Mouse (Mus musculus): ENCODE data around the gene Lilr4b. TPM values are rescaled to one million over a fixed set of nuclear protein-coding genes. Genes with fewer than 3 reads are reported as not detected.
"Not testable (repeated sequence)": the region's sequence is repeated elsewhere in the genome, so short reads cannot be mapped to it uniquely, and the experiment has no call there.

The Lilr4b gene
- polyA plus RNA-seq (2015; fragmentation: Nextera tagmentation; extraction: Ambion mirVana): 0.11 TPM in 1 of 2 replicates, not detected in the other

- H3K27ac ChIP-seq: not testable (repeated sequence)
These were observed at the start of gene Lilr4b, which contains the start of gene Gm49339 for GRCm38 (mm10) chr10:51480397-51480796. TSS of gene Lilr4b (plus strand) at chr10:51480632. TSS of gene Gm49339 (plus strand) at chr10:51480612.

GRCm38 (mm10) chr10:51432940-51433339 is 47.5 kb upstream of the Lilr4b start:
- ATAC-seq: no peak
- no peaks in the 10 kb centered on the region for H3K27me3 ChIP-seq
- H3K9me3 ChIP-seq (replicated peaks): no peaks in the 10 kb centered on the region
- no peak overlapping the region for H3K9ac ChIP-seq
- H3K4me3 ChIP-seq: no peak overlapping the region
- no peaks in the 10 kb centered on the region for H3K4me1 ChIP-seq
- H3K4me2 ChIP-seq: no peak overlapping the region
- H3K27ac ChIP-seq: no peak overlapping the region
- no peaks in the 10 kb centered on the region for H3K36me3 ChIP-seq (ENCODE audit: poor library complexity, severe bottlenecking)

More at GRCm38 (mm10) chr10:51480397-51480796, at the start of gene Lilr4b, which contains the start of gene Gm49339:
- H3K36me3 ChIP-seq (ENCODE audit: poor library complexity, severe bottlenecking); ATAC-seq; H3K9me3 ChIP-seq (replicated peaks); H3K27me3 ChIP-seq; H3K4me3 ChIP-seq; H3K4me1 ChIP-seq; H3K4me2 ChIP-seq; H3K9ac ChIP-seq: not testable (repeated sequence)
- WGBS: 92% methylated on average over 1 of the region's 3 CpGs

GRCm38 (mm10) chr10:51435684-51436083 is 44.7 kb upstream of the Lilr4b start:
- Histone ChIP-seq H3K9me3 (replicated peaks) (no peaks in the 10 kb centered on the region), H3K4me1 (no peaks in the 10 kb centered on the region), H3K4me2 (no peak overlapping the region), H3K27ac (no peak overlapping the region), H3K4me3 (no peak overlapping the region), H3K9ac (no peak overlapping the region), H3K27me3 (no peaks in the 10 kb centered on the region), H3K36me3 (ENCODE audit: poor library complexity, severe bottlenecking) (no peaks in the 10 kb centered on the region)
- WGBS: 86% methylated on average over 3 of the region's 3 CpGs
- ATAC-seq: no peak

DNA sequence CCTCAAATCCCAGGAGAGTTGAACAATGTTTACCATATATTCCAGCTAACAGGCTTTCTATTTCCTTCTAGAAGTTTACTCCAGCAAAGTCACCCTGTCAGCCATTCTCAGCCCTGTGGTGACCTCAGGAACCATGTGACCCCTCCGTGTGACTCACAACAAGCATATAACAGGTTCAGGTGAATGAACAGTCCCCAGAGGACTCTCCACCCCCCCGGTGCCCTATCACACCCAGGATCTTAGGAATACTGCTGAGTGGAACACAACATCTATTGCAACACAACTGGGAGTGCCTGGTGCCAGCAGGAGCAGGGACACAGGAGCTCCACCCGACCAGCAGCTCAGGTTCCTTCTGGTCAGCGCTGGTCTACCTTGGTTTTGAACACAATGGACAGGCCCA is 28.8 kb upstream of the Lilr4b start:
- Histone ChIP-seq H3K9ac (no peak overlapping the region), H3K9me3 (replicated peaks) (no peaks in the 10 kb centered on the region), H3K27me3 (no peaks in the 10 kb centered on the region), H3K4me1 (no peaks in the 10 kb centered on the region), H3K36me3 (ENCODE audit: poor library complexity, severe bottlenecking) (no peaks in the 10 kb centered on the region), H3K4me2 (no peak overlapping the region), H3K4me3 (no peak overlapping the region), H3K27ac (no peak overlapping the region)
- WGBS: 86% methylated on average over 4 of the region's 4 CpGs
- ATAC-seq: no peak

DNA sequence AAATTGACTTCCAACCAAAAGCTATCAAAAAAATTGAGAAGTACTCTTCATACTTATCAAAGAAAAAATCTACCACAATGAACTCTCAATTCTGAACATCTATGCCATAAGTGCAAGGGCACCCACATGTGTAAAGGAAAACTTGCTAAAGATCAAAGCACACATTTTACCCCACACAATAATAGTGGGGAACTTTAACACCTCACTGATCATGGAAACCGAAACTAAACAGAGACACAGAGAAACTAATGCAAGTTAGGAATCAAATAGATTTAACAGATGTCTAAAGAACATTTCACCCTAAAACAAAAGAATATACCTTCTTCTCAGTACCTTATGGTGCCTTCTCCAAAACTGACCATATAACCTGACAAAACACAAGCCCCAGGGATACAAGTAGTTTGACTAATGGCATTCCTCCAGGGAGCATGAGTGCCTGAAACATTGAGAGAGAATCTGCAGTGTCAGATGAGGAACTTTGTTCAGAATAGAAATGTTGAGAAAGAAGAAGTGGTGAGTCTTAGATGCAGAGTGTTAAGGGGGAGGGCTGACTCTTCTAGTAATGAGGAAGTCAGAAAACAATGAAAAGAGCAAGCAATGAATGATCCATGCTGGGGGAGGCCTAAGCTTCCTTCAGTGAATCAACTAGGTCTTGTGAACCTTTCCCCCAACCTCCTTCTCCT is 26.7 kb upstream of the Lilr4b start:
- Histone ChIP-seq H3K27ac (no peak overlapping the region), H3K4me3 (no peak overlapping the region), H3K36me3 (ENCODE audit: poor library complexity, severe bottlenecking) (no peaks in the 10 kb centered on the region), H3K9me3 (replicated peaks) (no peaks in the 10 kb centered on the region), H3K4me2 (no peak overlapping the region), H3K4me1 (no peaks in the 10 kb centered on the region), H3K9ac (no peak overlapping the region), H3K27me3 (no peaks in the 10 kb centered on the region)
- WGBS: 97% methylated on average over 1 of the region's 1 CpGs
- no peak for ATAC-seq

GRCm38 (mm10) chr10:51454365-51454764 is 26.1 kb upstream of the Lilr4b start:
- Histone ChIP-seq H3K4me2 (no peak overlapping the region), H3K9me3 (replicated peaks) (no peaks in the 10 kb centered on the region), H3K4me3 (no peak overlapping the region), H3K9ac (no peak overlapping the region), H3K4me1 (no peaks in the 10 kb centered on the region), H3K27ac (no peak overlapping the region), H3K27me3 (no peaks in the 10 kb centered on the region), H3K36me3 (ENCODE audit: poor library complexity, severe bottlenecking) (no peaks in the 10 kb centered on the region)
- WGBS: 79% methylated on average over 1 of the region's 1 CpGs
- ATAC-seq: no peak

DNA sequence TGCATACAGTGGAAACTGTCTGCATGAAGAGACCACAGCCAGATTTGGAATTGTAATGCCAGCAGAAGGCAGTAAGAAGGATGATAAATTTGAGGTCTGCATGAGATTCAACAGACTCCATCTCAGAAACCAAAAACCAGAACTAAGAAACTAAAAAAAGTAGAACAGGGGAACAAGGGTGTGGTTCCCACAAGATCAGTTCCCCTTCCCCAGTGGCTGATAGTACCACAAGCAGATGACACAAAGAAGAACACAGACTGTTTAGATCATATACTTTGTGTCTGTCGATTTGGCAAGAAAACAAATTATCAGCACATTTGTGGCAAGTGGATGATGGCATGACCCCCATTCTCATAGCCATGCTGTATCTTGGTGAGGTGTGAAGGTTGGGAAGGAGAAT is 24.7 kb upstream of the Lilr4b start:
- H3K27me3 ChIP-seq: no peaks in the 10 kb centered on the region
- H3K4me1 ChIP-seq: no peaks in the 10 kb centered on the region
- no peaks in the 10 kb centered on the region for H3K9me3 ChIP-seq (replicated peaks)
- 89% methylated on average over 1 of the region's 1 CpGs for WGBS
- no peak overlapping the region for H3K4me3 ChIP-seq
- no peak overlapping the region for H3K4me2 ChIP-seq
- H3K27ac ChIP-seq: no peak overlapping the region
- no peaks in the 10 kb centered on the region for H3K36me3 ChIP-seq (ENCODE audit: poor library complexity, severe bottlenecking)
- H3K9ac ChIP-seq: no peak overlapping the region
- no peak for ATAC-seq

- Histone ChIP-seq H3K4me2 (no peak overlapping the region), H3K4me3 (no peak overlapping the region), H3K36me3 (ENCODE audit: poor library complexity, severe bottlenecking) (no peaks in the 10 kb centered on the region), H3K27me3 (no peaks in the 10 kb centered on the region), H3K9ac (no peak overlapping the region), H3K4me1 (no peaks in the 10 kb centered on the region), H3K9me3 (replicated peaks) (no peaks in the 10 kb centered on the region), H3K27ac (no peak overlapping the region)
- ATAC-seq: no peak
- 82% methylated on average over 4 of the region's 4 CpGs for WGBS
These were observed 24.1 kb upstream of the Lilr4b start for GRCm38 (mm10) chr10:51456369-51456768.

DNA sequence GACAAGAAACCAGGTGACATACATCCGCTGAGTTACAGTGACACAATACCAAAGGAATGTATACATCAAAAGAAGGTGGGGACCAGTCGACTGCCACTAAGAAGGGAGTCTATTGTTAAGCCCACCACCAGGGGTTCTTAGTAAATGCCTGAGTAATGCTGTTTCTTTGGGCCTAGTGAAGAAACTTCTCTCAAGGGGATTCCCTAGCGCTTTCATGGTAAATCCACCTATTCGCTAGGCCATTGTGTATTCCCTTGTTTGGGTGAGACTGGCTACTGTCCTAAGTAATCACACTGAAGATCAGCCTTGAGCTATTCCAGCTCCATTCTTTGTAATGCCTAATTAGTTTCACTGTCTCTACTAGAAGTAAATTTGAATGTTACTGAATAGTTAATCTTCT is 16.6 kb upstream of the Lilr4b start:
- H3K4me1 ChIP-seq: not testable (repeated sequence)

DNA sequence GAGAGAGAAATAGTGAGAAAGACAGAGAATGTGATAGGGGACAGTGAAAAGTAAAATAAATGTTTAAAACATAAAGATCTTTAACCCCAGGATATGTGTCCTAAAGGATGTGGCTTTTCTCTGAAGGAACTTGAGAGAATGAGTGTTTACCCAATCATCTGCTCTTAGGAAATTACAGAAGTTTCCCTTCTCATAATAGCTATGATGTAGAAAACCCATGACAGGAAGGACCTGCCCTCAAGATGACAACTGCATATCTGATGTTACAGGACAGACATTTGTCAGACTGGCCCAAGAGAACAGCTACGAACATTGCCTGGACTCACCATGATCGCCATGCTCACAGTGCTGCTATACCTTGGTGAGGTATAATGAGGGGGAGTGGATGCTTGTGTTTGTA is 10.3 kb downstream of the Lilr4b start, which contains the start of gene Lilrb4a:
Gene Lilrb4a (plus strand): TSS at position 266 of the 400 bp plus-strand sequence.
- H3K36me3 ChIP-seq (ENCODE audit: poor library complexity, severe bottlenecking); H3K4me2 ChIP-seq; H3K4me1 ChIP-seq; H3K27me3 ChIP-seq; H3K27ac ChIP-seq; H3K9me3 ChIP-seq (replicated peaks); H3K9ac ChIP-seq; H3K4me3 ChIP-seq; ATAC-seq: not testable (repeated sequence)
- no CpG with 5 or more reads among the region's 2 CpGs for WGBS

More for the DNA sequence above, 16.6 kb upstream of the Lilr4b start:
- H3K4me2 ChIP-seq; H3K9me3 ChIP-seq (replicated peaks); H3K9ac ChIP-seq; H3K27me3 ChIP-seq; H3K27ac ChIP-seq; ATAC-seq; H3K4me3 ChIP-seq; H3K36me3 ChIP-seq (ENCODE audit: poor library complexity, severe bottlenecking): not testable (repeated sequence)
- WGBS: 11% methylated on average over 4 of the region's 4 CpGs

DNA sequence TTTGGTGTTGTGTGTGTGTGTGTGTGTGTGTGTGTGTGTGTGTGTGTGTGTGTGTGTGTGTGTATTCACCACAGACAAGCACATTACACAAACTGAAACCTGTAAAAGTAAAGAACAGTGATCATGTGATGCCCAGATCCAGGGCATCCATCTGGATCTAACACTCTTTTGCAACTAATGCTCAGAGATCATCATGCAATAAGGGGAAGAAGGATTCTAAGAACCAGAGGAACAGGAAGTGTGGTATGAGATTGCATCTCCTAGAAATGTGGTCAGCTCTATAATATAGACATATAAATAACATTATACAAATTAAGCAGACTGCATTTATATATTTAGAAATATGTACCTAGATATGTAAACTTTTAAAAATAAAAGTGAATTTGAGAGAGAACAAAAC is 39.6 kb downstream of the Lilr4b start:
- Histone ChIP-seq H3K4me2 (no peak overlapping the region), H3K9me3 (replicated peaks) (no peaks in the 10 kb centered on the region), H3K36me3 (ENCODE audit: poor library complexity, severe bottlenecking) (no peaks in the 10 kb centered on the region), H3K4me3 (no peak overlapping the region), H3K4me1 (no peaks in the 10 kb centered on the region), H3K27ac (no peak overlapping the region), H3K27me3 (no peaks in the 10 kb centered on the region), H3K9ac (no peak overlapping the region)
- no peak for ATAC-seq

DNA sequence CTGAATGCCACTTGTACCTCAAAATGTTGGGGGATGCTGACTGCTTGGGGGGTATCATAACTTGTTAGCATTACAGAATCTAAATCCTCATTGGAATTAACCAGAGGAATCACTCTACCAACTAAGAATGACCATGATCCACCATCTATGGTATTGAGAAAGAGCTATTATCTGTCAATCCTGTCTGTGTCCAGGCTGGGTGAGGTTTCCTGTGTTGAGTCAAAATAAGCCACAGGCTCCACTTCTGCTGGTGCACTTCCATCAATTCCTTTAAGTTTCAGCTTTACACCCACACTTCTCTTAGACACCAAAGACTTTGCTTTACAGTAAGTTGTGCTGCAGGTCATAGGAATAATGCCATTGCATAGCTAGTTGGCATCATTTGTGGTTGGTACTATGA is 41.0 kb downstream of the Lilr4b start:
- no peaks in the 10 kb centered on the region for H3K27me3 ChIP-seq
- H3K9ac ChIP-seq: no peak overlapping the region
- H3K36me3 ChIP-seq (ENCODE audit: poor library complexity, severe bottlenecking): no peaks in the 10 kb centered on the region
- H3K9me3 ChIP-seq (replicated peaks): no peaks in the 10 kb centered on the region
- no peak overlapping the region for H3K4me3 ChIP-seq
- no peak overlapping the region for H3K4me2 ChIP-seq
- H3K4me1 ChIP-seq: no peaks in the 10 kb centered on the region
- ATAC-seq: no peak
- no peak overlapping the region for H3K27ac ChIP-seq

- Histone ChIP-seq H3K9ac (no peak overlapping the region), H3K9me3 (replicated peaks) (no peaks in the 10 kb centered on the region), H3K4me3 (no peak overlapping the region), H3K27ac (no peak overlapping the region), H3K4me1 (no peaks in the 10 kb centered on the region), H3K36me3 (ENCODE audit: poor library complexity, severe bottlenecking) (no peaks in the 10 kb centered on the region), H3K27me3 (no peaks in the 10 kb centered on the region), H3K4me2 (no peak overlapping the region)
- ATAC-seq: no peak
- WGBS: 74% methylated on average over 7 of the region's 7 CpGs
These were observed 45.7 kb downstream of the Lilr4b start for GRCm38 (mm10) chr10:51526090-51526489.

All from forebrain, embryonic 13.5 days (tissue).